Mouse (Mus musculus) limb, embryonic 10.5 days (tissue): ENCODE data around the gene Pou3f3. TPM values are rescaled to one million over a fixed set of nuclear protein-coding genes. Genes with fewer than 3 reads are reported as not detected.

Experiments used
- DNase-seq: peaks from one replicate; pipeline ENCODE4 v3.0.0-alpha.2; 2017; ENCODE audit warnings: low spot score
- H3K27ac ChIP-seq: fragments of 300-500 bp; sonication (generic); 2 replicates; pipeline ENCODE4 v1.5.1; 2016; ENCODE audit warnings: mild to moderate bottlenecking
- H3K27me3 ChIP-seq: fragments of 300-500 bp; sonication (generic); 2 replicates; pipeline ENCODE4 v1.6.1; 2016; ENCODE audit warnings: low read depth, mild to moderate bottlenecking; ENCODE audit not compliant: poor library complexity, severe bottlenecking
- H3K36me3 ChIP-seq: fragments of 300-500 bp; sonication (generic); 2 replicates; pipeline ENCODE4 v1.6.1; 2016; ENCODE audit warnings: mild to moderate bottlenecking, moderate library complexity
- H3K4me1 ChIP-seq: fragments of 300-500 bp; sonication (generic); 2 replicates; pipeline ENCODE4 v1.6.1; 2016
- H3K4me3 ChIP-seq: fragments of 300-500 bp; sonication (generic); 2 replicates; pipeline ENCODE4 v1.5.1; 2016; ENCODE audit warnings: mild to moderate bottlenecking, moderate library complexity
- H3K9me3 ChIP-seq: fragments of 300-500 bp; sonication (generic); replicated peaks from 2 replicates; pipeline ENCODE4 v1.6.1; 2016; ENCODE audit warnings: mild to moderate bottlenecking
- WGBS: fragments of 180-500 bp; shearing (Covaris S2); methylation state at CpG from one replicate; pipeline ENCODE4 v1.1.7; 2016; 5-methylcytosine and 5-hydroxymethylcytosine counted together
- polyA plus RNA-seq: library from polyadenylated mRNA; unstranded; fragments of >200 nt; fragmentation: Nextera tagmentation; extraction: Ambion mirVana; gene quantifications from 2 replicates; pipeline ENCODE4 v1.2.1, GENCODE M21; 2016

Pou3f3 gene
- polyA plus RNA-seq, 1 experiment from 2014 or later, result not detected

- 2% methylated on average over 7 of the region's 7 CpGs for WGBS
Measured at GRCm38 (mm10) chr1:42687756-42688540, 7.6 kb upstream of the Pou3f3 start.

GRCm38 (mm10) chr1:42688541-42689125 is 6.9 kb upstream of the Pou3f3 start:
- Histone ChIP-seq H3K9me3 (no peaks in the 10 kb centered on the region), H3K27me3 (peaks cover 100% of the 10 kb centered on the region), H3K36me3 (no peaks in the 10 kb centered on the region), H3K4me1 (peaks cover 37% of the 10 kb centered on the region), H3K4me3 (no peak overlapping the region), H3K27ac (no peak overlapping the region)
- 6% methylated on average over 4 of the region's 4 CpGs for WGBS
- DNase-seq, result no peak

More at GRCm38 (mm10) chr1:42687756-42688540, 7.6 kb upstream of the Pou3f3 start:
- Histone ChIP-seq H3K9me3 (no peaks in the 10 kb centered on the region), H3K4me1 (peaks cover 32% of the 10 kb centered on the region), H3K27me3 (peaks cover 100% of the 10 kb centered on the region), H3K36me3 (no peaks in the 10 kb centered on the region), H3K4me3 (no peak overlapping the region), H3K27ac (no peak overlapping the region)
- DNase-seq, result no peak

- peaks cover 100% of the 10 kb centered on the region for H3K27me3 ChIP-seq
- 5% methylated on average over 4 of the region's 4 CpGs for WGBS
- H3K27ac ChIP-seq, result no peak overlapping the region
- H3K4me1 ChIP-seq, result peaks cover 41% of the 10 kb centered on the region
- H3K4me3 ChIP-seq, result no peak overlapping the region
- H3K9me3 ChIP-seq, result no peaks in the 10 kb centered on the region
- no peak for DNase-seq
- H3K36me3 ChIP-seq, result no peaks in the 10 kb centered on the region
Measured at GRCm38 (mm10) chr1:42690024-42690575, 5.5 kb upstream of the Pou3f3 start.

GRCm38 (mm10) chr1:42691202-42692170 is 4.1 kb upstream of the Pou3f3 start:
- H3K27ac ChIP-seq, result no peak overlapping the region
- no peaks in the 10 kb centered on the region for H3K9me3 ChIP-seq
- WGBS, result 1% methylated on average over 9 of the region's 9 CpGs
- H3K36me3 ChIP-seq, result no peaks in the 10 kb centered on the region
- H3K4me3 ChIP-seq, result no peak overlapping the region
- peaks cover 100% of the 10 kb centered on the region for H3K27me3 ChIP-seq
- peak; percentile 80 for DNase-seq
- H3K4me1 ChIP-seq, result peaks cover 39% of the 10 kb centered on the region

- no peaks in the 10 kb centered on the region for H3K9me3 ChIP-seq
- no peaks in the 10 kb centered on the region for H3K36me3 ChIP-seq
- H3K27me3 ChIP-seq, result peaks cover 100% of the 10 kb centered on the region
- no peak for DNase-seq
- H3K4me3 ChIP-seq, result no peak overlapping the region
- H3K27ac ChIP-seq, result no peak overlapping the region
- WGBS, result 0% methylated on average over 1 of the region's 1 CpGs
- peaks cover 37% of the 10 kb centered on the region for H3K4me1 ChIP-seq
Measured at GRCm38 (mm10) chr1:42692221-42692620, 3.3 kb upstream of the Pou3f3 start.

- Histone ChIP-seq H3K27ac (no peak overlapping the region), H3K27me3 (peaks cover 100% of the 10 kb centered on the region), H3K9me3 (no peaks in the 10 kb centered on the region), H3K4me3 (peak overlapping the region; percentile 53), H3K4me1 (peaks cover 44% of the 10 kb centered on the region), H3K36me3 (no peaks in the 10 kb centered on the region)
- 1% methylated on average over 21 of the region's 21 CpGs for WGBS
- DNase-seq, result peak; percentile 40
Measured at GRCm38 (mm10) chr1:42693101-42693715, 2.4 kb upstream of the Pou3f3 start.

GRCm38 (mm10) chr1:42693852-42694251 is 1.7 kb upstream of the Pou3f3 start:
- H3K4me1 ChIP-seq, result peaks cover 50% of the 10 kb centered on the region
- under 1% methylated on average over 22 of the region's 22 CpGs for WGBS
- no peaks in the 10 kb centered on the region for H3K9me3 ChIP-seq
- no peak overlapping the region for H3K27ac ChIP-seq
- H3K36me3 ChIP-seq, result no peaks in the 10 kb centered on the region
- peak; percentile 69 for DNase-seq
- H3K4me3 ChIP-seq, result peak overlapping the region; percentile 53
- peaks cover 100% of the 10 kb centered on the region for H3K27me3 ChIP-seq

- Histone ChIP-seq H3K4me1 (peaks cover 50% of the 10 kb centered on the region), H3K9me3 (no peaks in the 10 kb centered on the region), H3K36me3 (no peaks in the 10 kb centered on the region), H3K27ac (peak overlapping the region; percentile 81), H3K4me3 (peak overlapping the region; percentile 53), H3K27me3 (peaks cover 100% of the 10 kb centered on the region)
- 0% methylated on average over 22 of the region's 26 CpGs for WGBS
- DNase-seq, result peak; percentile 71
Measured at GRCm38 (mm10) chr1:42694290-42694664, 1.3 kb upstream of the Pou3f3 start.

GRCm38 (mm10) chr1:42694665-42695577 is 647 bp upstream of the Pou3f3 start:
- Histone ChIP-seq H3K27me3 (peaks cover 100% of the 10 kb centered on the region), H3K36me3 (no peaks in the 10 kb centered on the region), H3K4me1 (peaks cover 50% of the 10 kb centered on the region), H3K27ac (peak overlapping the region; percentile 81), H3K9me3 (no peaks in the 10 kb centered on the region), H3K4me3 (peak overlapping the region; percentile 53)
- under 1% methylated on average over 56 of the region's 60 CpGs for WGBS
- DNase-seq, result peak; percentile 78

GRCm38 (mm10) chr1:42696371-42697031 is 933 bp downstream of the Pou3f3 start:
- Histone ChIP-seq H3K4me3 (peak overlapping the region; percentile 58), H3K9me3 (no peaks in the 10 kb centered on the region), H3K4me1 (peaks cover 50% of the 10 kb centered on the region), H3K27ac (peak overlapping the region; percentile 72), H3K27me3 (peaks cover 100% of the 10 kb centered on the region), H3K36me3 (no peaks in the 10 kb centered on the region)
- WGBS, result under 1% methylated on average over 49 of the region's 62 CpGs
- DNase-seq, result peak; percentile 77

GRCm38 (mm10) chr1:42697321-42697755 is 1.8 kb downstream of the Pou3f3 start:
- Histone ChIP-seq H3K9me3 (no peaks in the 10 kb centered on the region), H3K27me3 (peaks cover 100% of the 10 kb centered on the region), H3K4me3 (peak overlapping the region; percentile 58), H3K4me1 (peaks cover 50% of the 10 kb centered on the region), H3K36me3 (no peaks in the 10 kb centered on the region), H3K27ac (peak overlapping the region; percentile 31)
- peak; percentile 53 for DNase-seq
- WGBS, result under 1% methylated on average over 39 of the region's 58 CpGs
